Mouse (Mus musculus) hindbrain, embryonic 12.5 days (tissue): ENCODE measurements around the gene G2e3. TPM values are rescaled to one million over a fixed set of nuclear protein-coding genes. Genes with fewer than 3 reads are reported as not detected.

Experiments
- ATAC-seq: fragments of 200-750 bp; cut with Nextera tagmentation; 2 replicates; pipeline ENCODE4 v1.8.0; 2017; ENCODE audit warnings: moderate TSS enrichment; ENCODE audit not compliant: low FRiP score
- H3K27ac ChIP-seq: fragments of 300-500 bp; sonication (generic); 2 replicates; pipeline ENCODE4 v1.5.1; 2016; ENCODE audit warnings: mild to moderate bottlenecking
- H3K27me3 ChIP-seq: fragments of 300-500 bp; sonication (generic); 2 replicates; pipeline ENCODE4 v1.6.1; 2016; ENCODE audit warnings: mild to moderate bottlenecking
- H3K36me3 ChIP-seq: fragments of 300-500 bp; sonication (generic); 2 replicates; pipeline ENCODE4 v1.6.1; 2016; ENCODE audit warnings: mild to moderate bottlenecking
- H3K4me1 ChIP-seq: fragments of 300-500 bp; sonication (generic); 2 replicates; pipeline ENCODE4 v1.6.1; 2016
- H3K4me2 ChIP-seq: fragments of 300-500 bp; sonication (generic); replicated peaks from 2 replicates; pipeline ENCODE4 v1.6.1; 2016; ENCODE audit warnings: mild to moderate bottlenecking
- H3K4me3 ChIP-seq: fragments of 300-500 bp; sonication (generic); 2 replicates; pipeline ENCODE4 v1.5.1; 2016; ENCODE audit warnings: mild to moderate bottlenecking
- H3K9ac ChIP-seq: fragments of 300-500 bp; sonication (generic); 2 replicates; pipeline ENCODE4 v1.6.1; 2016; ENCODE audit warnings: mild to moderate bottlenecking, moderate library complexity
- H3K9me3 ChIP-seq: fragments of 300-500 bp; sonication (generic); replicated peaks from 2 replicates; pipeline ENCODE4 v1.6.1; 2016; ENCODE audit warnings: mild to moderate bottlenecking
- WGBS: fragments of 180-500 bp; shearing (Covaris S2); methylation state at CpG from one replicate; pipeline ENCODE4 v1.1.7; 2016; 5-methylcytosine and 5-hydroxymethylcytosine counted together
- polyA plus RNA-seq: library from polyadenylated mRNA; unstranded; fragments of >200 nt; fragmentation: Nextera tagmentation; extraction: Ambion mirVana; gene quantifications from 2 replicates; pipeline ENCODE4 v1.2.1, GENCODE M21; 2016

G2e3 gene
- polyA plus RNA-seq = 38.4 and 42.3 TPM in 2 replicates

GRCm38 (mm10) chr12:51347988-51348697 lies at the start of gene G2e3:
TSS of gene G2e3 (plus strand) at chr12:51348061.
- H3K9me3 ChIP-seq = no peaks in the 10 kb centered on the region
- peaks cover 16% of the 10 kb centered on the region for H3K36me3 ChIP-seq
- WGBS = under 1% methylated on average over 70 of the region's 70 CpGs
- peak within 1 kb of the TSS; percentile 74 for H3K4me3 ChIP-seq
- H3K4me1 ChIP-seq = peaks cover 15% of the 10 kb centered on the region
- H3K27ac ChIP-seq = peak within 1 kb of the TSS; percentile 95
- H3K27me3 ChIP-seq = no peaks in the 10 kb centered on the region
- peak within 1 kb of the TSS; percentile 57 for H3K4me2 ChIP-seq
- H3K9ac ChIP-seq = peak within 1 kb of the TSS; percentile 84
- peak; percentile 98 for ATAC-seq

- H3K9me3 ChIP-seq = no peaks in the 10 kb centered on the region
- WGBS = 94% methylated on average over 3 of the region's 3 CpGs
- H3K27ac ChIP-seq = no peak overlapping the region
- no peak overlapping the region for H3K4me3 ChIP-seq
- H3K36me3 ChIP-seq = no peaks in the 10 kb centered on the region
- no peak overlapping the region for H3K4me2 ChIP-seq
- no peak for ATAC-seq
- no peak overlapping the region for H3K9ac ChIP-seq
- no peaks in the 10 kb centered on the region for H3K4me1 ChIP-seq
- no peaks in the 10 kb centered on the region for H3K27me3 ChIP-seq
Measured at GRCm38 (mm10) chr12:51323604-51324003, 24.3 kb upstream of the G2e3 start.

GRCm38 (mm10) chr12:51326819-51327218 lies 21.0 kb upstream of the G2e3 start:
- H3K36me3 ChIP-seq = no peaks in the 10 kb centered on the region
- H3K9ac ChIP-seq = no peak overlapping the region
- H3K4me3 ChIP-seq = no peak overlapping the region
- no peak overlapping the region for H3K27ac ChIP-seq
- no peaks in the 10 kb centered on the region for H3K4me1 ChIP-seq
- no peak overlapping the region for H3K4me2 ChIP-seq
- H3K9me3 ChIP-seq = no peaks in the 10 kb centered on the region
- no peaks in the 10 kb centered on the region for H3K27me3 ChIP-seq
- no peak for ATAC-seq
- 87% methylated on average over 3 of the region's 3 CpGs for WGBS

GRCm38 (mm10) chr12:51337014-51337413 lies 10.8 kb upstream of the G2e3 start:
- Histone ChIP-seq H3K4me2 (no peak overlapping the region), H3K4me3 (no peak overlapping the region), H3K27me3 (no peaks in the 10 kb centered on the region), H3K9me3 (no peaks in the 10 kb centered on the region), H3K4me1 (no peaks in the 10 kb centered on the region), H3K9ac (no peak overlapping the region), H3K27ac (no peak overlapping the region), H3K36me3 (no peaks in the 10 kb centered on the region)
- no peak for ATAC-seq
- WGBS = 89% methylated on average over 1 of the region's 1 CpGs

- Histone ChIP-seq H3K36me3 (peaks cover 3% of the 10 kb centered on the region; the same call in 1 of the 2 replicates), H3K9me3 (no peaks in the 10 kb centered on the region), H3K4me1 (peaks cover 15% of the 10 kb centered on the region), H3K27me3 (no peaks in the 10 kb centered on the region), H3K27ac (no peak overlapping the region), H3K9ac (no peak overlapping the region), H3K4me2 (no peak overlapping the region), H3K4me3 (no peak overlapping the region)
- 33% methylated on average over 4 of the region's 4 CpGs for WGBS
- ATAC-seq = no peak
Measured at GRCm38 (mm10) chr12:51346121-51346520, 1.7 kb upstream of the G2e3 start.

GRCm38 (mm10) chr12:51348698-51348998 lies 787 bp downstream of the G2e3 start:
- 0% methylated on average over 10 of the region's 10 CpGs for WGBS
- peak overlapping the region; percentile 74 for H3K4me3 ChIP-seq
- H3K36me3 ChIP-seq = peaks cover 20% of the 10 kb centered on the region
- peak overlapping the region; percentile 57 for H3K4me2 ChIP-seq
- peak overlapping the region; percentile 84 for H3K9ac ChIP-seq
- no peaks in the 10 kb centered on the region for H3K9me3 ChIP-seq
- peak; percentile 64 for ATAC-seq
- H3K27ac ChIP-seq = peak overlapping the region; percentile 95
- H3K27me3 ChIP-seq = no peaks in the 10 kb centered on the region
- peaks cover 15% of the 10 kb centered on the region for H3K4me1 ChIP-seq

GRCm38 (mm10) chr12:51355296-51355695 lies 7.4 kb downstream of the G2e3 start:
- H3K9me3 ChIP-seq = no peaks in the 10 kb centered on the region
- no peak overlapping the region for H3K27ac ChIP-seq
- 86% methylated on average over 8 of the region's 8 CpGs for WGBS
- H3K4me1 ChIP-seq = peaks cover 7% of the 10 kb centered on the region
- ATAC-seq = no peak
- H3K27me3 ChIP-seq = no peaks in the 10 kb centered on the region
- no peak overlapping the region for H3K9ac ChIP-seq
- H3K4me2 ChIP-seq = no peak overlapping the region
- peaks cover 64% of the 10 kb centered on the region for H3K36me3 ChIP-seq
- H3K4me3 ChIP-seq = no peak overlapping the region

- H3K4me3 ChIP-seq = no peak overlapping the region
- no peaks in the 10 kb centered on the region for H3K9me3 ChIP-seq
- no peaks in the 10 kb centered on the region for H3K27me3 ChIP-seq
- H3K4me1 ChIP-seq = no peaks in the 10 kb centered on the region
- ATAC-seq = no peak
- H3K36me3 ChIP-seq = peaks cover 61% of the 10 kb centered on the region
- H3K9ac ChIP-seq = no peak overlapping the region
- no peak overlapping the region for H3K4me2 ChIP-seq
- no peak overlapping the region for H3K27ac ChIP-seq
Measured at GRCm38 (mm10) chr12:51361294-51361693, 13.4 kb downstream of the G2e3 start.

GRCm38 (mm10) chr12:51362898-51363297 lies 15.0 kb downstream of the G2e3 start:
- Histone ChIP-seq H3K4me1 (no peaks in the 10 kb centered on the region), H3K9me3 (no peaks in the 10 kb centered on the region), H3K36me3 (peaks cover 59% of the 10 kb centered on the region), H3K4me3 (no peak overlapping the region), H3K27me3 (no peaks in the 10 kb centered on the region), H3K9ac (no peak overlapping the region), H3K27ac (no peak overlapping the region), H3K4me2 (no peak overlapping the region)
- WGBS = 100% methylated on average over 1 of the region's 1 CpGs
- no peak for ATAC-seq

GRCm38 (mm10) chr12:51368504-51368903 lies 20.6 kb downstream of the G2e3 start:
- Histone ChIP-seq H3K4me3 (no peak overlapping the region), H3K27ac (no peak overlapping the region), H3K9me3 (no peaks in the 10 kb centered on the region), H3K4me1 (no peaks in the 10 kb centered on the region), H3K36me3 (peaks cover 52% of the 10 kb centered on the region), H3K9ac (no peak overlapping the region), H3K4me2 (no peak overlapping the region), H3K27me3 (no peaks in the 10 kb centered on the region)
- ATAC-seq = no peak
- WGBS = 100% methylated on average over 3 of the region's 3 CpGs

- peak within 1 kb of the TSS; percentile 83 for H3K27ac ChIP-seq
- peak; percentile 100 for ATAC-seq
- 1% methylated on average over 34 of the region's 34 CpGs for WGBS
- peak within 1 kb of the TSS; percentile 66 for H3K4me3 ChIP-seq
- H3K9ac ChIP-seq = peak within 1 kb of the TSS; percentile 75
- H3K4me2 ChIP-seq = peak within 1 kb of the TSS; percentile 65
- H3K36me3 ChIP-seq = peaks cover 22% of the 10 kb centered on the region; the same call in 1 of the 2 replicates
- H3K27me3 ChIP-seq = no peaks in the 10 kb centered on the region
- H3K4me1 ChIP-seq = 0 out of 2 replicates have a peak, but pooled peaks cover 2% of the 10 kb centered on the region
- H3K9me3 ChIP-seq = no peaks in the 10 kb centered on the region
Measured at GRCm38 (mm10) chr12:51377003-51377887, 29.4 kb downstream of the G2e3 start, which contains the start of gene Scfd1. TSS of gene Scfd1 (plus strand) at chr12:51377510.

GRCm38 (mm10) chr12:51377888-51378190 lies 30.0 kb downstream of the G2e3 start:
- Histone ChIP-seq H3K4me2 (peak overlapping the region; percentile 65), H3K36me3 (peaks cover 19% of the 10 kb centered on the region; the same call in 1 of the 2 replicates), H3K9me3 (no peaks in the 10 kb centered on the region), H3K27me3 (no peaks in the 10 kb centered on the region), H3K4me3 (peak overlapping the region; percentile 66), H3K9ac (peak overlapping the region; percentile 75), H3K27ac (peak overlapping the region; percentile 83), H3K4me1 (0 out of 2 replicates have a peak, but pooled peaks cover 2% of the 10 kb centered on the region)
- 21% methylated on average over 6 of the region's 6 CpGs for WGBS
- ATAC-seq = no peak
